Mouse (Mus musculus) limb, embryonic 12.5 days (tissue): ENCODE results near the gene Kif5c. TPM values are rescaled to one million over a fixed set of nuclear protein-coding genes. Genes with fewer than 3 reads are reported as not detected.

ENCODE experiments used
- ATAC-seq: fragments of 200-750 bp; cut with Nextera tagmentation; 2 replicates; pipeline ENCODE4 v1.8.0; 2017; ENCODE audit warnings: low read depth, moderate TSS enrichment; ENCODE audit not compliant: insufficient number of reproducible peaks, insufficient read depth, low FRiP score, low TSS enrichment
- H3K27ac ChIP-seq: fragments of 300-500 bp; sonication (generic); 2 replicates; pipeline ENCODE4 v1.5.1; 2016; ENCODE audit warnings: mild to moderate bottlenecking, moderate library complexity
- H3K27me3 ChIP-seq: fragments of 300-500 bp; sonication (generic); 2 replicates; pipeline ENCODE4 v1.6.1; 2016; ENCODE audit warnings: mild to moderate bottlenecking, moderate library complexity
- H3K36me3 ChIP-seq: fragments of 300-500 bp; sonication (generic); 2 replicates; pipeline ENCODE4 v1.6.1; 2016; ENCODE audit warnings: mild to moderate bottlenecking, moderate library complexity
- H3K4me1 ChIP-seq: fragments of 300-500 bp; sonication (generic); replicated peaks from 2 replicates; pipeline ENCODE4 v1.6.1; 2016
- H3K4me2 ChIP-seq: fragments of 300-500 bp; sonication (generic); 2 replicates; pipeline ENCODE4 v1.6.1; 2016; ENCODE audit warnings: mild to moderate bottlenecking, moderate library complexity
- H3K4me3 ChIP-seq: fragments of 300-500 bp; sonication (generic); replicated peaks from 2 replicates; pipeline ENCODE4 v1.5.1; 2016; ENCODE audit warnings: mild to moderate bottlenecking
- H3K9ac ChIP-seq: fragments of 300-500 bp; sonication (generic); replicated peaks from 2 replicates; pipeline ENCODE4 v1.6.1; 2016; ENCODE audit warnings: mild to moderate bottlenecking, moderate library complexity
- H3K9me3 ChIP-seq: fragments of 300-500 bp; sonication (generic); 2 replicates; pipeline ENCODE4 v1.6.1; 2016; ENCODE audit warnings: mild to moderate bottlenecking, moderate library complexity
- WGBS: fragments of 180-500 bp; shearing (Covaris S2); methylation state at CpG from one replicate; pipeline ENCODE4 v1.1.7; 2016; 5-methylcytosine and 5-hydroxymethylcytosine counted together
- polyA plus RNA-seq: library from polyadenylated mRNA; unstranded; fragments of >200 nt; fragmentation: Nextera tagmentation; extraction: Ambion mirVana; gene quantifications from 2 replicates; pipeline ENCODE4 v1.2.1, GENCODE M21; 2016

Kif5c gene
- polyA plus RNA-seq, 1 experiment from 2014 or later = 15.0 TPM

DNA sequence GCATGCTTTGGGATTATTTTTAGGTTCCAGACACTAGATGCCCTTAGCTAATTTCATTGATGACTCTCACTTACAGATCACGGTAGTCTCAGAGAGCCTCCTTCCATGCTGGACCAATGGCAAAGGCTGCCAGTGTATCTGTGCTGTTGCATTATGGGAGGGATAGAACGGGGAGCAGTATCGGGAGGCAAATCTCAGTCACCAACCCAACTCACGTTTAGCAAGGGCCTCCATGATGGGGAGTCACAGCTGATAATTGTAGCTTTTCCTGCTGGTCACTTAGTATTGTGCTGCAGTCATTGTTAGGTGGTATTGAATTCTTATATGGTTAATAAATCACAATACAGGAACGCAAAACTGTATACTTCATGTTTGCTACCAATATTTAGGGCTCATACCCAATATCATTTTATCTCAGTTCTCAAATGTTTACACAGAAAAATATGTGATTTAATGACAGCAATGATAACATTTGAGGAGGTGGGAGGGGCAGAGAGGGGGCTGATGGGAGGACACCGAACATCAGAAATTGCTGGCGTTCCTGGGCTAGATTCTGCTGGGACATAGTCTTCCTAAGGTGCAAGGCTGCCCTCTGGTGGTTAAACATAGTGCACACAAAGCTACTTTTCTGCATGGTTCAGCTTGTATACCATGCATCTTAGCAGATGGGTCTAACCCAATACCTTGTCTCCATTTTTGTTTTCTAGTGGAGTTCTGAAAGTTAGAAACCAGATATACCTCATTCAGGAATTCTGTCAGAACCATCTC lies 115.1 kb downstream of the Kif5c start:
- peak; percentile 30; the same call in 1 of the 2 replicates for ATAC-seq
- WGBS = 26% methylated on average over 7 of the region's 7 CpGs
- no peaks in the 10 kb centered on the region for H3K27me3 ChIP-seq
- no peaks in the 10 kb centered on the region for H3K9me3 ChIP-seq
- peak overlapping the region; percentile 65 for H3K27ac ChIP-seq
- H3K4me3 ChIP-seq = peak overlapping the region; percentile 6; the same call in 1 of the 2 replicates
- peaks cover 50% of the 10 kb centered on the region for H3K4me1 ChIP-seq
- H3K4me2 ChIP-seq = peak overlapping the region; percentile 42
- H3K9ac ChIP-seq = no peak overlapping the region
- peaks cover 35% of the 10 kb centered on the region for H3K36me3 ChIP-seq

DNA sequence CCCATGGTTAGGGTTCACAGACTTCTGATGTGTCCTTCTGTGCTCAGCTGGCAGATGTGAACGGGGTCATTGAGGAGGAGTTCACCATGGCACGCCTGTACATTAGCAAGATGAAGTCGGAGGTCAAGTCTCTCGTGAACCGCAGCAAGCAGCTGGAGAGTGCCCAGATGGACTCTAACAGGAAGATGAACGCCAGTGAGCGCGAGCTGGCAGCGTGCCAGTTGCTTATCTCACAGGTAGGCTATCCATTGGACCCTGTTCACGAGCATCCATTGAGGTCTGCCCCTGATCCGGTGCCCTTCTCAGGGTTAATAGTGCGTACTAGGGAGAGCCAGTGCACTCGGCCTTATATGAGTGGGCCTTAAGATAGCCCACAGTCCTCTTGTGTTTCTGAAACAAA lies 116.3 kb downstream of the Kif5c start:
- Histone ChIP-seq H3K27ac (no peak overlapping the region), H3K4me3 (no peak overlapping the region), H3K9me3 (no peaks in the 10 kb centered on the region), H3K27me3 (no peaks in the 10 kb centered on the region), H3K9ac (no peak overlapping the region), H3K36me3 (peaks cover 40% of the 10 kb centered on the region), H3K4me1 (peaks cover 39% of the 10 kb centered on the region), H3K4me2 (no peak overlapping the region)
- ATAC-seq = no peak
- whole genome bisulfite sequencing = 94% methylated on average over 13 of the region's 13 CpGs

DNA sequence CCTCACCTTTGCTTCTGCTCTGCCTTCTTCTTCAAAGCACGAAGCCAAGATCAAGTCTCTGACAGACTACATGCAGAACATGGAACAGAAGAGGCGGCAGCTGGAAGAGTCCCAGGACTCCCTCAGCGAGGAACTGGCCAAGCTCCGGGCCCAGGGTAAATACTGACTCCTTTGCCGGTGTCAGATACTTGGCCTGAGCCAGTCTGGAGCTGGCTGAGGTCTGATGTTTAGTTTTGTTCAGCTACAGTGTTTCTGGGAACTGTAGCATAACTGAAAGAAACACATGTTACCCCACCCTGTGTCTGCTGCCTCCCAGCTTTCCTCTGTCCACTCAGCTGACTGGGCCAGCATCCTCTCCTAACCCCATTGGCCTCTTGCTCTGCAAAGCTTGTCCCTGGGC lies 119.9 kb downstream of the Kif5c start:
- Histone ChIP-seq H3K9ac (no peak overlapping the region), H3K4me1 (peaks cover 23% of the 10 kb centered on the region), H3K36me3 (peaks cover 45% of the 10 kb centered on the region), H3K4me3 (no peak overlapping the region), H3K27me3 (no peaks in the 10 kb centered on the region), H3K27ac (no peak overlapping the region), H3K4me2 (no peak overlapping the region), H3K9me3 (no peaks in the 10 kb centered on the region)
- over 99% methylated on average over 5 of the region's 5 CpGs for WGBS
- ATAC-seq = no peak

DNA sequence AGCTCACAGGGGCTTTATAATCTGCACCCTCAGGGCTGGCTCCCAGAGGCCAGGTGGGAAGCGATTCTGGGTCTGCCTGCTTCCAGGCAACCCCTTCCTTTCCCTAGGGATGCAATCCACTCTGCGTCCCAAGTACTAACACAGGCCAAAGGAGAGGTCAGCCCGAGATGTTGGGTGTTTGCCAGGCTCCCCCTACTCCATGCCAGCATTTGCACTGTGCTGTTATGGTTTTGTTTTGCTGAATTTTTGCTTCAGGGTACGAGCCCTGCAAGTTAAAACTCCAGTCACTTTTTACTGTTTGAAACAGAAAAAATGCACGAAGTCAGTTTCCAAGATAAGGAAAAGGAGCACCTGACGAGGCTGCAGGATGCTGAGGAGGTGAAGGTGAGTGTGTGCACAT lies 121.9 kb downstream of the Kif5c start:
- no peaks in the 10 kb centered on the region for H3K27me3 ChIP-seq
- no peak overlapping the region for H3K9ac ChIP-seq
- H3K4me1 ChIP-seq = peaks cover 25% of the 10 kb centered on the region
- WGBS = 57% methylated on average over 6 of the region's 6 CpGs
- no peak overlapping the region for H3K27ac ChIP-seq
- no peaks in the 10 kb centered on the region for H3K9me3 ChIP-seq
- H3K36me3 ChIP-seq = peaks cover 42% of the 10 kb centered on the region
- H3K4me2 ChIP-seq = no peak overlapping the region
- H3K4me3 ChIP-seq = no peak overlapping the region
- no peak for ATAC-seq

DNA sequence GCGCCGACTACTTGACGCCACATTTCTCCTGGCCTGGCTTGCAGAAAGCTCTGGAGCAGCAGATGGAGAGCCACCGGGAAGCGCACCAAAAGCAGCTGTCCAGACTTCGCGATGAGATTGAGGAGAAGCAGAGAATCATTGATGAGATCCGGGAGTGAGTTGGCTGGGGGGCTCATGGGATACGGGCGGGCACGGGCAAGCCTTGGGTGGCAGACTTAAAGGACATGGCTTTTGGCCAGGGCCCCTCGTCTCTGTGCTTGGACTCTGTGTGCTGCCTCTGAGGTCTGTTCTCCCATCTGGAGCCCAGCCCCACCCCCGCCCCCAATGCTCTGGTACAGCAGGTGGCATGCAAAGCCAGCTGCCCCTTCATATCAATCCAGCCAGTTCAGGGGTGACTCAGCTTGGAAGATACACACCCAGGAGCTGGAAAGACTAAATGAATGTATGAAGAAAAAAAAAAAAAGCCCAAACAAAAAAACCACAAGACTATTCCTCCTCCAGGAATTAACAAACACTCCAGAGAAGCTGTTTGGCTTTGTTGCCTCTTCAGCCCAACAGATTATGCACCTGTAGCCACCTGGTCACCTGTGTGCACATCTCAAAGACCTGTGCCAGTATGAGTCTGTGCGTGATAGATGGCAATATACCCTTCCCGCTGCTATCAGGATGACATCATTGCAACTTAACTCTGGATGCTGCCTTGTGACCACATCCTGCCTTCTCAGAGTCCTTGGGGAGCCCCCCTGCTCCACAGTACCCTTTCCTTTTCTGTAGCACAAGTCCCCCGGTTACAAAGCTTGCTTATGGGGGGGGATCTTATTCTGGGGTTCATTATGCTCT lies 123.0 kb downstream of the Kif5c start:
- Histone ChIP-seq H3K9ac (no peak overlapping the region), H3K9me3 (no peaks in the 10 kb centered on the region), H3K4me3 (no peak overlapping the region), H3K27ac (no peak overlapping the region), H3K4me1 (peaks cover 25% of the 10 kb centered on the region), H3K27me3 (no peaks in the 10 kb centered on the region), H3K4me2 (no peak overlapping the region), H3K36me3 (peaks cover 43% of the 10 kb centered on the region)
- 81% methylated on average over 16 of the region's 16 CpGs for WGBS
- no peak for ATAC-seq

DNA sequence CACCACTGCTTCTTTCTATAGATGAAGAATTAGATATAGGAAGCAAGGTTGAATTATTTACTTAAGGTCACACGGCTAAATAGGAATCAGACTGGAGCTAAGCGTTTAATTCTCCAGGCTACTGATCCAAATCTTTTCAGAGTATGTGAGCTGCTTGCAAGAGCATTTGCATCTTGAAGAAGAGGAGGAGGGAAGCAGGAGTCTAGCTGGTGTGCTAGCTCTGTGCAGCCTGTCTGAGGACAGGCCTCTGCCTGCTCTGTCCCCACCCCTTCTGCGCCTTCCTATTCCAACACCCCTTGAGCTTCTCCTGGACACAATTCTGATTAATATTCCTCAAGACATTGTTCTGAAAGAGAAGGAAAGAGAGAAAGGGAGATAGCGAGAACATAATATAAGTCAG lies 123.8 kb downstream of the Kif5c start:
- Histone ChIP-seq H3K27ac (no peak overlapping the region), H3K36me3 (peaks cover 45% of the 10 kb centered on the region), H3K4me3 (no peak overlapping the region), H3K4me2 (no peak overlapping the region), H3K9ac (no peak overlapping the region), H3K9me3 (no peaks in the 10 kb centered on the region), H3K27me3 (no peaks in the 10 kb centered on the region), H3K4me1 (peaks cover 28% of the 10 kb centered on the region)
- no peak for ATAC-seq
- 79% methylated on average over 4 of the region's 4 CpGs for WGBS

DNA sequence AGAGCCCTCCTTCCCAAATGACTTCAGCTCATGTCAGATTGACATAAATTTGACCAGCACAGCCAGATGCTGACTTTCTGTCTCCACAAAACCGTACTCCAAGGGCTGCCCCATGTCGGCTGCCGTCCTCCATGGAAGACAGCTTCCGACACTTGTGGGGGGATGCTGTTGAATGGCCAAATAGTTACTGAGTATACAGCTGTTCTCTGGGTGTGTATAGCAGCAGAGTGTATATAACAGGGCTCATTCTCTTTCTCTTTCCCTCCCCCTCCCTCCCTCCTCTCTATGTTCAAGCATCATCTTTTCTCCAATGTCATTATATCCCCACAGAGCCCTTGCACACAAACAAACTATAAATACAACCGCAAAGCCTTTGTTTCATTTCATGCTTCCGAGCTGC lies 124.7 kb downstream of the Kif5c start:
- no peak overlapping the region for H3K9ac ChIP-seq
- H3K27me3 ChIP-seq = no peaks in the 10 kb centered on the region
- H3K27ac ChIP-seq = no peak overlapping the region
- H3K4me3 ChIP-seq = no peak overlapping the region
- ATAC-seq = peak; percentile 54
- peaks cover 36% of the 10 kb centered on the region for H3K36me3 ChIP-seq
- 43% methylated on average over 6 of the region's 6 CpGs for WGBS
- no peak overlapping the region for H3K4me2 ChIP-seq
- no peaks in the 10 kb centered on the region for H3K9me3 ChIP-seq
- H3K4me1 ChIP-seq = peaks cover 28% of the 10 kb centered on the region

DNA sequence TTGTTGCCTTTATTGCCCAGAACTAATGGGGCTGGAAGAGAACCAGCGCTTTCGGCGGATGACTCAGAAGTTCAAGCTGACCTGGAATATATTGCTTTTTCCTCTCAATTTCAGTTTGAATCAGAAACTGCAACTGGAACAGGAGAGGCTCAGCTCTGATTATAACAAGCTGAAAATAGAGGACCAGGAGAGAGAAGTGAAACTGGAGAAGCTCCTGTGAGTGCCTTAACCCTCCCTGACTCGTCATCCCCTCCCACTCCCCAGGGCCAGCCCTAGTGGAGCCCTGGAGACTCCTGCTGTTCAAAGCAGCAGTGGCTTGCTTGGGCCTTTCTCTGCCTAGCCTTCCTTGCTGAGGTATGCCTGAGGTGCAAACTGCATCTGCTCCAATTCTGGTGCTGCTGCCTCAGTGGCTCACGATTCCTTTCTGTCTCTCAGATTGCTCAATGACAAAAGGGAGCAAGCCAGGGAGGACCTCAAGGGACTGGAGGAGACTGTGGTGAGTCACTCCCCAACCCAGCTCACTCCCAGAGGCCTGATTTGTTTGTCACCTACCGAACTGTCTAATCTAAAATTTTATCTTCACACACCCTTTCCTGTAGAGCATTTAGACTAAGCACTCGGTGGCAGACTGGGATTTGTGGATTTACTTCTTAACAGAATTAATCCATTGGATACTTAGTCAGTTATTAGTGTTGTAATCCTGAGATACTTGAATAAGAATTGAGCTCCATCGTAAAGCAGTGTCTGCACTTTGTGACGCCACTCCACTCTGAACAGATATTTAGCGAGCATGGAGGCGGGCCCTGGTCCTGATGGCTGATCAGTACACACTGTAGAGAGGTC lies 125.4 kb downstream of the Kif5c start:
- Histone ChIP-seq H3K4me1 (peaks cover 28% of the 10 kb centered on the region), H3K4me3 (no peak overlapping the region), H3K4me2 (no peak overlapping the region), H3K36me3 (peaks cover 29% of the 10 kb centered on the region), H3K27ac (no peak overlapping the region), H3K9me3 (no peaks in the 10 kb centered on the region), H3K9ac (no peak overlapping the region), H3K27me3 (no peaks in the 10 kb centered on the region)
- WGBS = 46% methylated on average over 11 of the region's 11 CpGs
- ATAC-seq = 0 out of 2 replicates have a peak, but pooled peaks have one; percentile 54

DNA sequence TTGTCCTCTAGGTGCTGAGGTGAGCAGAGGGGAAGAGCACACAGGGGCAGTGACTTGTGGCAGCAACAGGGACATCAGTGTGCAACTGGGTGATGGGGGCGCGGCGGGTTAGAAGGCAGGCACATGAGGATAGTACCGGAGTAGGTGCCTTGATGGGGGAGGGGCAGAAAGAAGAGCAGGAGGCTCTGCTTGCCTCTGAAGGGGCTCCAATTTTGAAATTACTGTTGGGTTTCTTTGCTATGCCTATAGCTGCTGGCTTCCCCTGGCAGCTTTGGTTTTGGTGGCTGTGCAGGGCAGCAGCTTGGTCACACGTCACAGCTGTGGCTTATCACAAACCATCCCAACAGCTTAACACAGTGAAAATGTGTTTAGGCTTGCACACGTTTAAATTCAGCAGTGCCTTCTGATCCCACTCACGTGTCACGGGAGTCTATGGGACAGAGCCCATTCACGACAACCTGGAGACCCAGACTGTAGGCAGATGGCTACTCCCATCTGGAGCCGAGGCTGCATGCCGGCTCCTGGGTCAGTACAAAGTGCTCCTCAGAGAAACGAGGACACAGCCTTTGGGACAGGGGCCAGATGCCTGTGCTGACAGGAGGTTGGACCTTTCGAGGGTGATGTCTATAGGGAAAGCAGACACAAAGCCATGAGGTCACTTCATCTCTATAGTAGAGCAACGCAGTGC lies 126.1 kb downstream of the Kif5c start:
- Histone ChIP-seq H3K27me3 (no peaks in the 10 kb centered on the region), H3K27ac (no peak overlapping the region), H3K4me3 (no peak overlapping the region), H3K9me3 (no peaks in the 10 kb centered on the region), H3K4me1 (peaks cover 28% of the 10 kb centered on the region), H3K4me2 (no peak overlapping the region), H3K36me3 (peaks cover 27% of the 10 kb centered on the region), H3K9ac (no peak overlapping the region)
- 73% methylated on average over 14 of the region's 14 CpGs for WGBS
- no peak for ATAC-seq

DNA sequence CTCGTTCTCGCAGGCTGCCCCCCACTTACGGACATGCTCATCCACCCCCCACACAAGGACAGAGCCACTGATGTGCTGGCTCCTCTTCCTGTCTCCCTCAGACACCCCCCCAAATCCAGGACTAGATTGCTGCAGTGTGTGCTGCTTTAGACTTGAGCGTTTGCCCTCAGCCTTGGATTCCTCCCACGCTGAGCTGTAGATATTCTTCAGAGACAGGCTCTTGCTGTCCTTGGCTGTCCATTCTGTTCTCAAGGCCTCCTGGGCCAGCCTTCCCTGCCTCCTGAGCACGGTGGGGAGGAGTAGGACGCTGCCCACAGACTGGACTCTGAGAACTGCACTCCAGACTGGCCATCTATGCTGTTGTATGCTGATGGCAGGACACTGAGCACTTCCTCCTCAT lies 127.8 kb downstream of the Kif5c start:
- Histone ChIP-seq H3K27me3 (no peaks in the 10 kb centered on the region), H3K27ac (no peak overlapping the region)

More for the DNA sequence above, 127.8 kb downstream of the Kif5c start:
- WGBS = 75% methylated on average over 7 of the region's 7 CpGs
- no peak for ATAC-seq
- no peak overlapping the region for H3K9ac ChIP-seq
- no peaks in the 10 kb centered on the region for H3K9me3 ChIP-seq
- H3K4me3 ChIP-seq = no peak overlapping the region
- no peak overlapping the region for H3K4me2 ChIP-seq
- H3K36me3 ChIP-seq = peaks cover 28% of the 10 kb centered on the region
- H3K4me1 ChIP-seq = peaks cover 16% of the 10 kb centered on the region
